Mouse (Mus musculus): ENCODE measurements at regions not wholly inside any gene's neighbourhood (a gene's known extent, or its start where the extent isn't known, plus 50 kb on each side); places are given as distances from the start of the nearest gene placed in this dataset.
A peak's percentile ranks its signal among the peaks of the same experiment; 100 is the strongest.

DNA sequence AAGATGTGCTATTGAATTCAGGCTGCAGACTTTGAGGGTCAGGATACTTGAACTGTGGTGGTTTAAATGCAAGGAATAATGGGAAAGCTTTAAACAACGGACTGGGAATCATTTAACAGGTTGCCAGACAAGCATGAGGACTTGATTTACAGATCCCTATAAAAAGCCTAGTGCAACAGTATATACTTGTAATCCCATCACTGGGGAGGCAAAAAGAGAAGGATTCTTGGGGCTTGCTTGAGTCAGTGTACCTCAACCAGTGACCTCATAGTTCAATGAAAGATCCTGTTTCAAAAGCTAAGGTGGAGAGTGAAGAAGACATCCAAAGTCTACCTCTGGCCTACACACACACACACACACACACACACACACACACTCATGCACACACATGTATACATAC, 99.8 kb downstream of the Lrrn1 start:
- DNase-seq = no peak

DNA sequence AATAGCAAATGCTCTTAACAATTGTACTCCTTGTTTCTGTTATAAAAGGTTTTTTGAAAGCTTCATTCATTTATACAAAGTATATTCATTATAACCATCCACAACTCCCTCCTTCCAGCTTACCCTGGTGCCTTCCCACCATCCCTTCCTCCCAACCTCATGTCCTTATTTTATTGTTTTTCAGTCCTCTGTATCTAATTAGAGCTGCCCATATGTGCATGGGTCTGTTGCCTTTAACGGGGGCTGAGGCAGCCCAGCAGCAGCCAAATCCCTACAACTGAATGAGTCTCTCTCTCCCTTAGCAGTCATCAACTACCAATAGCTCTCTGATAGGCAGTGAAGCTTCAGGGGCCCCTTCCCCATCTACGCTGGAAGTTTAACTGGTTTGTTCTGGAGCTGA, 116.2 kb downstream of the Lrrn1 start:
- DNase-seq = no peak

DNA sequence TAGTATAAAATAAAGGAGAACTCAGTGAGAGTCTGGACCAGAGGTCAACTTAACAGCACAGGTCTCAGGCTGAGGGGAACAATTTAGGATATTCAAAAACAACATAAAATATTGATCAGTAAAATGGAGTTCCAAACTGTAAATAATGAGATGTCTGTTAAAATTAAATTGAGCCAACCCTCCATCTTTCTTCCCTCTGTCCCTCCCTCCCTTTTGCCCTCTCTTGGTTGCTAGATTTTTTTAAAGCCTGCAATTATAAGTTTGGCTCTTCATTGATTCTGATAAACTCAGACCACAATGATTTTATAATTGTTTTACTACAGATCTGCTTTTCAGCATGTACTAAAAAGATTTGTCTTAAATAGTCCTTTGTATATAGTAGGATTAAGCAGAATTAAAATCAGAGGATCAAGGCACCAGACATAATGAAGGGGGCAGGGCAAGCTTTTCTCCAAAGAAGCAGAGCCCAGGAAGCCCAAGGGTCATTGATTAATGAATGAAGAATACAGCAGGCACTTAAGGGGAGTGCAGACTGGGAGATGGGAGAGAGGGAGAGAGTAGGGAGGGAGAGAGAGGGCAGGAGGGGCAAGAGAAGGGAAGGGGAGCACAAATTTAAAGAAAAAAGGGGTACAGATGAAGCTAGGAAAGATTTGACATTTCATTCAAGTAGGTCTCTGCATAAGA, 124.4 kb downstream of the Lrrn1 start:
- no peak for DNase-seq

DNA sequence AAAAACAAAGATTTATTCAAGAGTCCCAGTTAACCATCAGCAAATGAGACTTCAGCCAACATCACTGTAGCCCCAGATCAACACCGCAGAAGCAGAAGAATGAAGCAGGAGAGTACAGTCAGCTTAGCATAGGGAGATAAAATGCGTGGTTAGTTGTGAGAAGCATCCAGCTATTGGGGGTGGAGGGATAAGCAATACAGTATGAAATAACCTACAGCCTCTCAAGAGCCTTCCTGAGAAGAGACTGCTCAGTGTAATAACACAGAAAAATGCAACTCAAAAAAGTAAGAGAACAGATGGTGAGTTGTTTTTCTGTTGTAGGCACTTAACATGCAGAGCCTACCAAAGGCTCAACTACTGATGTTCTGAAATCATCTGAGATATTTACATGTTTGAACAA, 128.2 kb downstream of the Lrrn1 start:
- DNase-seq = no peak

DNA sequence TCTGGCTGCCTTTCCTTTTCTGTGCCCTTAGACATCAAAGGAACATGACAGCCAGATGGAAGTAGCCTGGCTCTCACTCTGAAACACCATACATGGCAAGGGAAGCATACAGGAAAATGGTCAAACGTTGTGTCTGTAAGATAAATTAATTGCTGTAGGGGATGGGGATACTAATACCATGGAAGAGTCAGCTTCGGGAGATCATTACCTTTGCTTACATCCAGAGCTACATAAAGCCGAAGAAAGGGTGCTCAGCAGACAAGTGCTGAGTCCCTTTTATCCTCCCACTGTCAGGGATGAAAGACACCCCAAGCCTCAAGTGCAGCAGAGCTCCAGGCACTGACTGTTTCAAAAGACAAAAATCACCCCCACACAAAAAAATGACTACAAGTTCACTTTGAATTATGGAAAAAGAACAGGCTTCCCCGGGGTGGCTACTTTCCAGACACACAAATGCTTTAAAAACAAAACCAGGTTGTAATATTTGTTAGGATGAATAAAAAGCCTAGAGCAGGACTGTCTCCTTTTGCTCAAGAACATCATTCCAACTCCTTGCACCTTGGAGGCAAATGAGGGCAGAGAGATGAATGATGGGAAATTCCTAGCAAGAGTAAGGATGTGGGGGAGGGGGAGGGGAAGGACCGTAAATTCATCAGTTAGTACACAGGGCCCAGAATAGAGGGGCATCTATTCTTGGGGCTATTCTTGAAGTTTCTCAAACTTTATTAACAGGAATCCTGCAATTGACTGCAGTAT, 131.6 kb downstream of the Lrrn1 start:
- DNase-seq = no peak

DNA sequence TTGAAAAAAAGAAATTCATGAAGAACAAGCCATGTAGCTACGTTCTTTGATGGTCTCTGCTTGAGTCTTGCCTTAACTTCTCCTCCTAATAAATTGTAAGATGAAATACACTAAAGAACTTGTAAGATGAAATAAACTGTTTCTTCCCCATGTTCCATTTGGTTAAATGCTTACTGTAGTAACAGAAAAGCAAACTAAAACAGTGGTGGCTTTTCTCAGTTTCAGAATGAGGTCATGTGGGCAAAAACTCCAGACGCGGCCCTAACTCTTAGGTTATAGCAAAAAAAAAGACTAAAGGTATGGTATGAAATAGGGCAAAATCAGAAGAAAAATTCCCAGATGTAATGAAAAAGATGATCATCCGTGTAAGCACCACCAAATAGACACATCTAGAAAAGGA, 169.7 kb downstream of the Lrrn1 start:
- DNase-seq = no peak

DNA sequence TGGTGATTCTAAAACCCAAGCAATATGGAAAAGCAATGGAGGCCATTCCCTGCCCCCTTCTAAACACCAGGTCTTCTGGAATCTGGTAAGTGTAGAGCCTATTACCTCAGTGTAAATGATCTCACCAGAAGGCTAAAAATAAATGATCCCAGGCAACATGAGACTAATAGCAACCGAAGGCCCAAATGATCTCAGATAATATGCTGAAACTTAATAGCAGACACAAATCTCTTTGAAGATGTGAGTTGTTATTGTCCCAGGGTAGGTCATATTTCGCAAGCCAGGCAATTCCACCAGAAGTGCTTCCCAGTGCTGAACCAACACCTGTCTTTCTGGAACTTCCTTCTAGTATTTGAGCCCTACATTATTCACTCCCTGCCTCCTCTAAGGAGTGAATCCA, 178.6 kb downstream of the Lrrn1 start:
- DNase-seq = no peak

DNA sequence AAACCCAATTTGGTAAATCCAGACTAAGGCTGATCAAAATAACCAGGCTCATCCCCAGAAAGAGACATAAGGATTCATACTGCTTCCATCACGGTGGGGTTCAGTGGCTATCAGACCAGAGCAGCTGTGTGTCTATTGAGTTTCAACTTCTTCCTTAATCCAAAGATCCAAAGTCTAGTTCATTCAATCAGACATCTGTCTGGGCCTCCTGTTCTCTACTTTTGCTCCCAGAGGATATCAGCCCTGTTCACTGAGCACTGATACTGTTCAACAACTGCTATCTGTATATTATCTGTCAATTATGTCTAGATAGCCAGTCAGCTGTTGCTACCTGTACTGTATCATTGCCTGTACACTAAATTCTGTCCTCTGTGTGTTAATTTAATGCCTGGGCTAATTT, 179.0 kb downstream of the Lrrn1 start:
- no peak for DNase-seq

DNA sequence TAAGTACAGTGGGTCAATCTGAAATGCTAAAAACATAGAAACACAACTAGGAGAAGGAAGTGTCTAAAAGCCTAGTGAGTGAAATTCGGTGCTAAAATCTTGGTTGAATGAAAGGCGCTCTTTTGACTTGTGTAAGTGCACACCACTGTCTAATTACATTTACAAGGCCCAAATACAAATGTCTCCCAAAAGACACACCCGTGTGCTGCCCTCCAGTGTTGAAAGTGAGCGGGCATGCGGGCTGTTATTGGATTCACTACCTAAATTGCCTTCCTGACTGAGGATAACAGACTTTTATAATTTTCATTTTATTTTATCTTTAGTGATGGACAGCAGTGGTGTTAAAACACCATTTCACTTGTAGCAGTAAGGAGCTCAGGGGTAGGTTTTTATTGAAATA, 180.8 kb downstream of the Lrrn1 start:
- DNase-seq = peak; percentile 10

DNA sequence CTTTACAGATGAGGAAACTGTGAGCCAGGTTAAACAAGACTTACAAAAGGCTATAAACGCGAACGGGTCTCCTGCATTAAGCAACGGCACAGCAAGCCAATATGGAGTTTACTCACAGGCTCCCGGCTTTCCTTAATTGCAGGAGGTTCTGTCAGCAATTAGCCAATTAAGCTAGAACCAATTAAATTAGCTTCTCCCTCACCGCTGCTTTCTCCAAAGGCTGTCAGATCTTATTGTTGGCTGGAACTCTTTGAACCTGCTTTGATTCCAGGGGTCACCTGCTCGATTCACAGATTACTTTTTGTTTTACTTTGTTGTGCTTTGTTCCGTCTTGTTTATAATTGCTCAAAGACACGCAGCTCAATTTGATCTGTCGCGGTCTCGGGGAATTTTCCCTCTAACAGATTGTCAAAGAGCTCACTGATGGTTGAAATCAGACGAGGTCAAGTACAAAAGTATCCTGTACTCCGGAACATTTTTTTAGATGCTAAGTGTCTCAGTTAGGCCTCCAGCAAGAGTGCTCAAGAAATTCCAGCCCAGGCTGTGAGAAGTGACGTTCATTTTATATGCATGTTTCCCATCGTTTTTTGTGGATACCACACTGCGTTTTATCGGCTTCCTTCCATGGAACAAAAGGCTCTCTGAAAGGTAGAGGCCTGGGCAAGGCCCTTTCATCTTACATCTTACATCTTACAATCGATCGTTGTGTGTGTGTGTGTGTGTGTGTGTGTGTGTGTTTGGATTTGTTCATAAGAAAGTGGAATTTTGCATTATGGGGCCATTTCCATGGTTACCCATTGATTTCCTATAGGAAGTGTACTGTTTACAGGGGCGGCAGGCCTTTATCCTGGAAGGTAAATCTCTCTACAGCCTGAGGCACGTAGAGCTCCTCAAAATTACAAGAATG, 181.9 kb downstream of the Lrrn1 start:
- DNase-seq = no peak

DNA sequence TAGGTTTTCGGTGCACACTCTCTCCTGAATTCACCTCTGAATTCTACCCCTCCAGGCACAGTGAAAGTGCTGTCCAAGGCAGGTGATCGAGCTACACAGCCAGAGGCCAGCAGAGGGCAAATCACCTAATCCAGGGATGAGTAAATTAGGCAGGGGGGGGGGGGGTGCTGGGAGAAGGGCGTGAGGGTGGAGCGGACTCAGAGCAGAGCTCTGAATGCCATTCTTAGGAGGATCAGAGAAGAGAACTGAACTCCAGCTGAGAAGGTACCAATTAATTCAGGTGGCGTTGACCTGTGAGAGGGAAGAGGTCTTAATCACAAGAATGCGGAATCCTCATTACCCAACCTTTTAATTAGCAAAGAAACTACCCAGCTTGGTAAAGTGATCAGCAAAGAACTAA, 183.5 kb downstream of the Lrrn1 start:
- DNase-seq = no peak

DNA sequence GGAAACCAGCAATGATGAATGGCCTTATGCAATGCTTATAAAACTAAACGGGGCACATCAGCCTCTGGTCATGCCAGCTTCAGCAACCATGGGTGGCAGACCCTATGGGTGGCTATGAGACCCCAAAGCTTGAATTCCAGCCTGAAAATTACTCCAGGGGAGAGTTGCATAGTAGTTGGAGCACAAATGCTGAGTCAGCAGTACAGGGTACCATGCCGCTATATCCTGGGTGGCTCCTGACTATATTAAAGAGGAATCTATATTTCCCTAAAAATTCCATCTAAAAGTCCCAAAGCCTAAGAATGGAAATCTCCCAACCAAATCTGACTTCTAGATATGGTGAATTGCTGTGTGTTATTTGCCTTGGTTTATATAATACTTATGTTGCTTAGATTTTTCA, 187.6 kb downstream of the Lrrn1 start:
- DNase-seq = no peak

DNA sequence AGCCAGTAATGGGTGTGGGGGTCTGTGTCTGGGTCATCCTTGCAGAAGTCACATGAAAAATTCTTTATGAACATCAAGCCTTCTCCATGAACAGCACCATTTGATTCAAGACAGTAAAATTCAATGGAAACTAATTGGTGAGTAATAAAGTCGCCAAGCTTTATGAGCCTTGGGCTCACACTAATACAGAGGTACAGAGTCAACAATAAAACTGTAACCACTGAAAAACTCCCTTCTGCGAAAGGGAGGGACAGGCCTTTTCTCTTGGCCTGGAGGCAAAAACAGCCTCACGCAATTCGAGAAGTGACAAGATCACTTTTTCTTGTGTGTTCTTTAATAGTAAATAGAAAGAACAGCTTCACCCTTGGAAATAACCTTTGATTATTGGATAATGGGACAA, 200.7 kb downstream of the Lrrn1 start:
- DNase-seq = no peak

DNA sequence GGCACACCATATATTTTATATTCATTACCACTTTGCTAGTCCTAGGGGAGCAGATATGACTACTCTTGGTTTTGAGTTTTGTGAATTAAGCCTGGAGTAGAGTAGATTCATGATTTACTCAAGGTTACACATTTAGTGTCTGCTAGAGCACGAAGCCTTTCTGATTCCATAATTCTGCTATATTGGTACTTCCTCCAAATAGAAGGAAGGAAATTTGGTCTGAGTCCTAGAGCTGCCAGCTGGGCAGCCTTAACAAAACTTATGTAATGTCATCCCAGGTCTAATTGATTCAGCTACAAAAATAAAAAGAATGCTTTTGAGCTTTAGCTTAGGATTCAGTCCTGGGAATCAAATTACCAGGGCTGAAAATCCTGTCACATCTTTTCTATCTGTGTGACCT, 205.2 kb downstream of the Lrrn1 start:
- no peak for DNase-seq

DNA sequence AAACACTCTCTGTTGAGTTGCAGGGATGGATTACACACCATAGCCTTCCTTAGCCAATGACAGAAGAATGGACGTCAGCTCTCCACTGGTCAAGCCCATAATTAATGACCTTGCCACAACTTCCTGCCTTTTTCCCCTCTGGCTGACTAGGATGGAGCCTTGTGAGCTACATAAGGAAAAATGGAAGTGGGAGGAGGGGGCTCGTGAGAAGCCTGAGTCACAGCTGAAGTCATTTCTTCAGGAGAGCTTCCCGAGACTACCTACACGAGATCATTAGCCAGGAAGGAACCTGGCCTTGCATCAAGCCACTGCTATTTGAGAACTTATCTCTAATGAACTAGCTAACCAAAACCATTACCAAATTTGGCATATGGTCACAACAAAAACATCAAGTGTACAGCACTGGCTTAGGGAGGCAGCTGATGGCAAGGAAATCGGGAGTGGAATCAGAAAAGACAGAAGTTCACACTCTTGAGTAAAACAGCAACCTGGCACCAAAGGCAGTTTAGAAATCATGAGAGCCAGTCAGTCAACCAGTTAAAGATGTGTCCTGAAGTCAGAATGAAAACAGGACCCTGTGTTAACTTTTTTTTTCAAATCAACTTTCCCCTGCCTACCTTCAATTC, 219.7 kb downstream of the Lrrn1 start:
- no peak for DNase-seq

DNA sequence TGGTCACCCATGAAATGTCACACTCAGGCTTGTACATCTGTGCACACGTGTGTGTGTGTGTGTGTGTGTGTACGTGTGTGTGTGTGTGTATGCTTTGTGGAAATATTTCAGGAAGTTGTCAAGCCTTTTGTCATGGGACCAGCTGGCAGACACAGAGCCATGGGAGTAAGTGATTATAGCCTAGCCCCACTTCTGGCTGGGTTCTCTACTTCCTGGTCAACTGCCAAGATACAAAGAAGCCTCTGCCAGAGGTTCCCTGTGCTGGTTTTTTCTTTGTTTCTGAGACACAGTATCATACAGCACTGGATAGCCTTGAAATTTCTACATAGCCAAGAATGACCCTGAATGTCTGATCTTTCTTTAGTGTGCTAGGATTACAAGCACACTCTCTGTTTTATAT, 220.2 kb downstream of the Lrrn1 start:
- no peak for DNase-seq

DNA sequence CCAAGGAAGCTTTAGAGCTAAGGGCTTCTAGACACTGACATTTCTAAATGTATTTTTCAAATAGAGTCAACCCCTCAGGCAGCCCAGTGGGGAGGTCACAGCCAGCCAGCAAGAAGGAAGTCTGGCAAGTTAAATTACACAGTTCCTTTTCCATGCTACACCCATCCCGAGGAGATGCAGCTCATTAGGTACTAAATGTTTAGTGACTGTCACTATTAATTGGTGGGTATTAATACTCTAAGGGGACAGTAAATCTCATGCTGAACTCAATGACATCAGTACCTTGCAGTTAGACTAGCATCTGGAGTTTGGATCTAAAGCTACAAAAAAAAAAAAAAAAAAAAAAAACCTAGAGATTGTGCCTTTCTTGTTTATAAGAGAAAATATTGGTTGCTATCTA, 222.6 kb downstream of the Lrrn1 start:
- DNase-seq = no peak

DNA sequence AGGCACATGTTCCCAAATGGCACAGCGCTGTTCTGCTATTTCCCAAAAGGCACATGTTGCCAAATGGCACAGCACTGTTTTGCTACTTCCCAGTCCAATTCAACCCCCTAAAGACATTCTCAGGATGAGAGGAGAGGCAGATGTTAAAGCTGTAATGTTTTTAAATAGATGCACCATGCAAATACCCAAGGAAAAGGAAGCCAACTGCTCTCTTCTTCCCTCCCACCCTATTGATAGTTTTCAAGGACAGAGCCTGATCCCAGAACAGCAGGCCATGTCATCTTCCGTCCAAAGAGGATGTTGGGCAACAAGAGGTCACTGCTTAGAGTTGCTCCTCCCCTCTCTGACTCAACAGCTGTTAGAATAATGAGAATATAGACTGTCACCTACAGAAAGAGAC, 225.6 kb downstream of the Lrrn1 start:
- no peak for DNase-seq

DNA sequence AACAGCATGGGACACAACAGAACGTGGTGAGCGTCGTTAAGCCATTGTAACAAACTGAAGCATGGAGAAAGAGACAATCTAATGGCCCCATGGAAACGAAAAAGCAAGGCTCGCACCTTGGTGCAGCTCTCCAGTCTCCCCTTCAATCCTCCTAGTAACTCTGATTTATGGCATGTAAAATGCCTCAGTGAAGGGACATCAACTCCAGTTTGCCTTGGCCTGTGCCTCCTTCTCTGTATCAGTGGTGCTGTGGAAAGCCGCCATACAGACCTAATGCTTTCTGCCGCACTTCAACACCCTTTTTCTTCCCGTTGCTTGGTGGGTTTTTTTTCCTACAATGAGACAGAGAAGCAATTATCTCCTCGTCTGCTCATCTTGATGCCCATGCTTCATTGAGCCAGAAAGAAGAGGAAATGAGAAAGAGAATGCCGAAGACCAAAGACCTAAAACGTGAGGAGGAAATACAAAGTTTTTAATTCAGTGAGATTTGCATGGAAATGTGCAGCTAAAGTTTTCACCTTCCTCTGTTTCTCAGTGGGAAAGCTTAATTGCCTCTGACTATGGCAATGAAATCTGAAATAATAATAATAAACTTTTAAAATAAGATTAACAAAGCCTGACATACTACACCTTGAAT, 241.4 kb downstream of the Lrrn1 start:
- DNase-seq = no peak

DNA sequence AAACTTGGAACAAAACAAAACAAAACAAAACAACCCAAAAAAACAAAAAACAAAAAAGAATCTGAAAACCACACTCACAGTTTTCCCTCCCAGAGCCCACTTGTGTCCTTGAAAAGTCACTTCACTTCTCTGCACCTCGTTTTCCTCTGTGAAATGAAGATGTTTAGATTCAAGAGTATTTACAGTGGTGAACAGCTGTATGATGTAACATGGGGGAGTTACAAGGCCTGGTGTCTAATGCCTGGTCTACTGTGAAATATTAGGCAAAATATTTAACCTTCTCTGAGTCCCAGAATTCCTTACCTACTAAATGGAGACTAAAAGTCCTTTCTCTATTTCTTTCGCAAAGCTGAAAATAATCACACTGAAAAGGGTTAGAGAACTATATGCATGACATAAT, 255.4 kb downstream of the Lrrn1 start:
- DNase-seq = no peak

DNA sequence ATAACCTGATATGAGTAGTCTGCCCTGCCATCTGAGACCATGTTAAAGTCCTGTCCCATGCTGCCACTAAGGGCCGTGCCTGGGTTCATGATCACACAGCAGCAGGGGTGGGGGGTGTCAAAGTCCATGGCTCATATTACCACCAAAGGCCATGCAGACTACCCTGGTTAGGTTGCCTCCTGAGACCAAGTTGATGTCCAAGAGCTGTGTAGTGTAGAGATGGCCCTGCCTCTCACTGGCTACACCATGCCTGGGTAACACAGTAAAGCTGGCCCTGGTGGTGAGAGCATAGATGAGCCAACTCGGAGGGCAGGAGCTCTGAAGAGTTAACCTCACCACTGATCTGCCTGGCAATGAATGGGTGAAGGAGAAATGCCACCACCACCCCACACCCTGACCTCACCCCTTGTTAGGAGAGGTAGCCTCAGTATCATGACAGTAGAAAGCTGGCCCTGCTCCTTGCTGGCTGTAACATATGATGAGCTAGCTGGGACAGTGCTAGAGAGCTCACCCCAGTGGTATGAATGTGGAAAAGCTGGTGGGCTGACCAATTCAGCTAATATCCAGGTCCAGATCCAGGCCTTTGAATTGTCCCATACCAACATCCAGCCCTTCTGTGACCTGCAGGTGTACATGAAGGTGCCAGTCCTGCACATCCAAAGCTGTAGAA, 258.8 kb downstream of the Lrrn1 start:
- no peak for DNase-seq

DNA sequence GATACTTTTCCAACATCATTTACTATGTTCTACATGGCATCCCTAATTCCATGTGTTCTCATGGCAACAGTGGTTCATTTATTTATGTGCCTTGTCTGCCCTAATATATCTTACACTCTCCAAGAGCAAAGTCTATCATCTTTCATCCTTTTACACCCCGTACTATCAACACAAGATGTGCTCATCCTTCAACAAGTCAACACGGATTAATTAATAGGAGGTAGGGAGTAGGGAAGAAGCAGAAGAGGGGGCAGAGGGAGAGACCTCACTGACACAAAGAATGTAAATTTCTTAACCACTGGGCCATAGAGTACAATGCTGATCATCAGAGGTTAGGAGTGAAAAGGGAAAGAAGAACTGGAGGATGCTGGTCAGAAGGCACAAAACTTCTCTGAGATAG, 267.0 kb upstream of the Setmar start:
- DNase-seq = no peak
